Mouse (Mus musculus): ENCODE measurements around the gene Olfr447.
A peak's percentile ranks its signal among the peaks of the same experiment; 100 is the strongest.

Gene Olfr447

GRCm38 (mm10) chr6:42908578-42908977 is at the start of gene Olfr447:
Olfr447 (plus strand) TSS chr6:42908878.
- no peak for DNase-seq (ENCODE audit: low spot score)

- no peak for DNase-seq (ENCODE audit: low spot score)
Measured at GRCm38 (mm10) chr6:42860222-42860819, 48.4 kb upstream of the Olfr447 start.

GRCm38 (mm10) chr6:42869695-42870094 is 39.0 kb upstream of the Olfr447 start:
- no peak for DNase-seq (ENCODE audit: low spot score)

- no peak for DNase-seq (ENCODE audit: low spot score)
Measured at GRCm38 (mm10) chr6:42876323-42876722, 32.4 kb upstream of the Olfr447 start.

GRCm38 (mm10) chr6:42890141-42890540 is 18.5 kb upstream of the Olfr447 start, which contains the start of gene Olfr448:
Olfr448 (plus strand) TSS chr6:42890441.
- no peak for DNase-seq (ENCODE audit: low spot score)

- DNase-seq (ENCODE audit: low spot score): peak; percentile 38
Measured at GRCm38 (mm10) chr6:42900345-42900744, 8.3 kb upstream of the Olfr447 start.

- no peak for DNase-seq (ENCODE audit: low spot score)
Measured at GRCm38 (mm10) chr6:42921077-42921476, 12.4 kb downstream of the Olfr447 start, which contains the start of gene Olfr446. Olfr446 (plus strand) TSS chr6:42921377.

GRCm38 (mm10) chr6:42948767-42949166 is 40.1 kb downstream of the Olfr447 start, which contains the start of gene Olfr444:
Olfr444 (plus strand) TSS chr6:42949067.
- DNase-seq (ENCODE audit: low spot score): no peak

Data from ovary, adult 18-20 months (tissue).